Mouse (Mus musculus) midbrain, embryonic 14.5 days (tissue): ENCODE measurements around the gene Gm9958. TPM values are rescaled to one million over a fixed set of nuclear protein-coding genes. Genes with fewer than 3 reads are reported as not detected.

Experiments
- ATAC-seq: fragments of 200-750 bp; cut with Nextera tagmentation; 2 replicates; pipeline ENCODE4 v1.8.0; 2017; ENCODE audit warnings: moderate number of reproducible peaks, moderate library complexity; ENCODE audit not compliant: low FRiP score, low TSS enrichment
- DNase-seq: peaks from one replicate; pipeline ENCODE4 v3.0.0-alpha.2; 2015
- H3K27ac ChIP-seq: fragments of 300-500 bp; sonication (generic); replicated peaks from 2 replicates; pipeline ENCODE4 v1.5.1; 2014; ENCODE audit warnings: mild to moderate bottlenecking, low read depth, low read length, moderate library complexity
- H3K27me3 ChIP-seq: fragments of 300-500 bp; sonication (generic); 2 replicates; pipeline ENCODE4 v1.6.1; 2014; ENCODE audit warnings: low read length, control low read depth, mixed read lengths; ENCODE audit not compliant: control insufficient read depth, insufficient read depth
- H3K36me3 ChIP-seq: fragments of 300-500 bp; sonication (generic); 2 replicates; pipeline ENCODE4 v1.6.1; 2014; ENCODE audit warnings: low read length, control low read depth; ENCODE audit not compliant: control insufficient read depth, insufficient read depth
- H3K4me1 ChIP-seq: fragments of 300-500 bp; sonication (generic); 2 replicates; pipeline ENCODE4 v1.6.1; 2014; ENCODE audit warnings: mild to moderate bottlenecking, antibody characterized with exemption, low read length, control low read depth; ENCODE audit not compliant: control insufficient read depth, insufficient read depth
- H3K4me2 ChIP-seq: fragments of 300-500 bp; sonication (generic); 2 replicates; pipeline ENCODE4 v1.6.1; 2014; ENCODE audit warnings: mild to moderate bottlenecking, low read length, moderate library complexity
- H3K4me3 ChIP-seq: fragments of 300-500 bp; sonication (generic); replicated peaks from 2 replicates; pipeline ENCODE4 v1.5.1; 2014; ENCODE audit warnings: low read depth, low read length
- H3K9ac ChIP-seq: fragments of 300-500 bp; sonication (generic); replicated peaks from 2 replicates; pipeline ENCODE4 v1.6.1; 2014; ENCODE audit warnings: mild to moderate bottlenecking, low read length, moderate library complexity
- H3K9me3 ChIP-seq: fragments of 300-500 bp; sonication (generic); 2 replicates; pipeline ENCODE4 v1.6.1; 2016; ENCODE audit warnings: low read length, control low read depth, mixed read lengths; ENCODE audit not compliant: control insufficient read depth
- WGBS: fragments of 180-500 bp; shearing (Covaris S2); extraction: QIAGEN DNeasy Blood & Tissue Kit; methylation state at CpG from one replicate; pipeline ENCODE4 v1.1.7; 2014; 5-methylcytosine and 5-hydroxymethylcytosine counted together
- polyA plus RNA-seq: library from polyadenylated mRNA; unstranded; fragments of >200 nt; fragmentation: Nextera tagmentation; extraction: Ambion mirVana; gene quantifications from 2 replicates; pipeline ENCODE4 v1.2.1, GENCODE M21; 2014

Gm9958 gene
- polyA plus RNA-seq = 4.9 and 5.3 TPM in 2 replicates

GRCm38 (mm10) chr5:90367067-90367303, at the start of gene Gm9958:
Gene Gm9958 (plus strand): TSS chr5:90367204.
- Histone ChIP-seq H3K4me2 (peak within 1 kb of the TSS; percentile 71), H3K27ac (peak within 1 kb of the TSS; percentile 99), H3K4me1 (peaks cover 19% of the 10 kb centered on the region), H3K27me3 (no peaks in the 10 kb centered on the region), H3K9ac (peak within 1 kb of the TSS; percentile 91), H3K9me3 (no peaks in the 10 kb centered on the region), H3K4me3 (peak within 1 kb of the TSS; percentile 90), H3K36me3 (no peaks in the 10 kb centered on the region)
- WGBS = 3% methylated on average over 7 of the region's 7 CpGs
- no peak for ATAC-seq
- DNase-seq = no peak

GRCm38 (mm10) chr5:90331071-90331470, 35.9 kb upstream of the Gm9958 start:
- no peak overlapping the region for H3K4me2 ChIP-seq

GRCm38 (mm10) chr5:90332478-90332877, 34.5 kb upstream of the Gm9958 start:
- ATAC-seq (no peak), DNase-seq (no peak)
- WGBS = 98% methylated on average over 2 of the region's 2 CpGs
- H3K4me1 ChIP-seq = no peaks in the 10 kb centered on the region
- no peak overlapping the region for H3K9ac ChIP-seq
- H3K9me3 ChIP-seq = no peaks in the 10 kb centered on the region
- H3K27ac ChIP-seq = no peak overlapping the region
- H3K4me2 ChIP-seq = no peak overlapping the region
- H3K36me3 ChIP-seq = no peaks in the 10 kb centered on the region
- H3K27me3 ChIP-seq = no peaks in the 10 kb centered on the region
- H3K4me3 ChIP-seq = no peak overlapping the region

More at GRCm38 (mm10) chr5:90331071-90331470, 35.9 kb upstream of the Gm9958 start:
- no peak overlapping the region for H3K4me3 ChIP-seq
- no peaks in the 10 kb centered on the region for H3K4me1 ChIP-seq
- H3K27ac ChIP-seq = no peak overlapping the region
- no peaks in the 10 kb centered on the region for H3K36me3 ChIP-seq
- H3K9ac ChIP-seq = no peak overlapping the region
- H3K9me3 ChIP-seq = no peaks in the 10 kb centered on the region
- DNase-seq (no peak), ATAC-seq (no peak)
- WGBS = 83% methylated on average over 1 of the region's 1 CpGs
- no peaks in the 10 kb centered on the region for H3K27me3 ChIP-seq

GRCm38 (mm10) chr5:90338177-90339091, 28.6 kb upstream of the Gm9958 start:
- Histone ChIP-seq H3K4me3 (peak overlapping the region; percentile 27), H3K9ac (peak overlapping the region; percentile 9; the same call in 1 of the 2 replicates), H3K27ac (peak overlapping the region; percentile 67), H3K36me3 (no peaks in the 10 kb centered on the region), H3K27me3 (no peaks in the 10 kb centered on the region), H3K9me3 (no peaks in the 10 kb centered on the region), H3K4me2 (peak overlapping the region; percentile 52), H3K4me1 (peaks cover 12% of the 10 kb centered on the region)
- ATAC-seq (peak; percentile 60; the same call in 1 of the 2 replicates), DNase-seq (peak; percentile 41)
- WGBS = 23% methylated on average over 7 of the region's 7 CpGs

- 13% methylated on average over 5 of the region's 5 CpGs for WGBS
- peak; percentile 92 for ATAC-seq
Observed at GRCm38 (mm10) chr5:90339129-90339952, 27.7 kb upstream of the Gm9958 start.

GRCm38 (mm10) chr5:90339953-90340343, 27.1 kb upstream of the Gm9958 start:
- peak overlapping the region; percentile 44 for H3K4me3 ChIP-seq
- peak overlapping the region; percentile 52 for H3K4me2 ChIP-seq
- H3K27me3 ChIP-seq = no peaks in the 10 kb centered on the region
- H3K9me3 ChIP-seq = no peaks in the 10 kb centered on the region
- WGBS = 76% methylated on average over 1 of the region's 1 CpGs
- H3K36me3 ChIP-seq = no peaks in the 10 kb centered on the region
- peak overlapping the region; percentile 63; the same call in 1 of the 2 replicates for H3K27ac ChIP-seq
- peaks cover 12% of the 10 kb centered on the region for H3K4me1 ChIP-seq
- no peak for ATAC-seq
- DNase-seq = no peak
- H3K9ac ChIP-seq = no peak overlapping the region

More at GRCm38 (mm10) chr5:90339129-90339952, 27.7 kb upstream of the Gm9958 start:
- Histone ChIP-seq H3K4me1 (peaks cover 12% of the 10 kb centered on the region), H3K4me2 (peak overlapping the region; percentile 52), H3K36me3 (no peaks in the 10 kb centered on the region), H3K27ac (peak overlapping the region; percentile 63), H3K4me3 (peak overlapping the region; percentile 44), H3K9ac (peak overlapping the region; percentile 44), H3K27me3 (no peaks in the 10 kb centered on the region), H3K9me3 (no peaks in the 10 kb centered on the region)
- DNase-seq = peak; percentile 87

GRCm38 (mm10) chr5:90340847-90341246, 26.2 kb upstream of the Gm9958 start:
- no peak for ATAC-seq

GRCm38 (mm10) chr5:90346877-90347276, 20.1 kb upstream of the Gm9958 start:
- no peak overlapping the region for H3K4me3 ChIP-seq
- no peak overlapping the region for H3K27ac ChIP-seq
- no peaks in the 10 kb centered on the region for H3K9me3 ChIP-seq
- 97% methylated on average over 3 of the region's 3 CpGs for WGBS
- H3K9ac ChIP-seq = no peak overlapping the region
- DNase-seq (no peak), ATAC-seq (no peak)
- H3K4me2 ChIP-seq = no peak overlapping the region
- H3K36me3 ChIP-seq = no peaks in the 10 kb centered on the region
- no peaks in the 10 kb centered on the region for H3K27me3 ChIP-seq
- no peaks in the 10 kb centered on the region for H3K4me1 ChIP-seq

More at GRCm38 (mm10) chr5:90340847-90341246, 26.2 kb upstream of the Gm9958 start:
- 73% methylated on average over 4 of the region's 4 CpGs for WGBS
- Histone ChIP-seq H3K27ac (no peak overlapping the region), H3K4me2 (no peak overlapping the region), H3K4me1 (peaks cover 12% of the 10 kb centered on the region), H3K9me3 (no peaks in the 10 kb centered on the region), H3K36me3 (no peaks in the 10 kb centered on the region), H3K9ac (no peak overlapping the region), H3K4me3 (no peak overlapping the region), H3K27me3 (no peaks in the 10 kb centered on the region)
- DNase-seq = no peak
